Mouse (Mus musculus) midbrain, embryonic 11.5 days (tissue): Measurements from ENCODE around the gene Gnmt. TPM values are rescaled to one million over a fixed set of nuclear protein-coding genes. Genes with fewer than 3 reads are reported as not detected.
A peak's percentile ranks its signal among the peaks of the same experiment; 100 is the strongest.

Experiments used
- ATAC-seq: fragments of 200-750 bp; cut with Nextera tagmentation; 2 replicates; pipeline ENCODE4 v1.8.0; 2017; ENCODE audit warnings: moderate TSS enrichment, moderate library complexity; ENCODE audit not compliant: low FRiP score
- DNase-seq: peaks from one replicate; pipeline ENCODE4 v3.0.0; 2015; ENCODE audit warnings: low spot score; ENCODE audit errors: missing footprints
- H3K27ac ChIP-seq: fragments of 300-500 bp; sonication (generic); 2 replicates; pipeline ENCODE4 v1.5.1; 2014; ENCODE audit warnings: low read depth, low read length
- H3K27me3 ChIP-seq: fragments of 300-500 bp; sonication (generic); 2 replicates; pipeline ENCODE4 v1.6.1; 2014; ENCODE audit warnings: mild to moderate bottlenecking, low read length, moderate library complexity, mixed read lengths; ENCODE audit not compliant: control insufficient read depth, insufficient read depth
- H3K36me3 ChIP-seq: fragments of 300-500 bp; sonication (generic); 2 replicates; pipeline ENCODE4 v1.6.1; 2014; ENCODE audit warnings: mild to moderate bottlenecking, low read length, moderate library complexity, mixed read lengths; ENCODE audit not compliant: control insufficient read depth, insufficient read depth
- H3K4me1 ChIP-seq: fragments of 300-500 bp; sonication (generic); 2 replicates; pipeline ENCODE4 v1.6.1; 2014; ENCODE audit warnings: low read length; ENCODE audit not compliant: control insufficient read depth, insufficient read depth
- H3K4me2 ChIP-seq: fragments of 300-500 bp; sonication (generic); 2 replicates; pipeline ENCODE4 v1.6.1; 2014; ENCODE audit warnings: mild to moderate bottlenecking, moderate library complexity
- H3K4me3 ChIP-seq: fragments of 300-500 bp; sonication (generic); 2 replicates; pipeline ENCODE4 v1.5.1; 2014; ENCODE audit warnings: low read depth, low read length
- H3K9ac ChIP-seq: fragments of 300-500 bp; sonication (generic); 2 replicates; pipeline ENCODE4 v1.6.1; 2014; ENCODE audit warnings: low read length
- H3K9me3 ChIP-seq: fragments of 300-500 bp; sonication (generic); 2 replicates; pipeline ENCODE4 v1.6.1; 2016; ENCODE audit warnings: low read length; ENCODE audit not compliant: control insufficient read depth
- WGBS: fragments of 180-500 bp; shearing (Covaris S2); extraction: QIAGEN DNeasy Blood & Tissue Kit; methylation state at CpG from one replicate; pipeline ENCODE4 v1.1.7; 2014; 5-methylcytosine and 5-hydroxymethylcytosine counted together
- polyA plus RNA-seq: library from polyadenylated mRNA; unstranded; fragments of >200 nt; fragmentation: Nextera tagmentation; extraction: Ambion mirVana; gene quantifications from 2 replicates; pipeline ENCODE4 v1.2.1, GENCODE M21; 2014

Gnmt gene
- polyA plus RNA-seq, 1 experiment from 2014 or later: 0.82 TPM

GRCm38 (mm10) chr17:46749282-46749681 is 20.3 kb upstream of the Gnmt start:
- Histone ChIP-seq H3K9me3 (no peaks in the 10 kb centered on the region), H3K27ac (no peak overlapping the region), H3K4me3 (no peak overlapping the region), H3K4me1 (peaks cover 10% of the 10 kb centered on the region), H3K27me3 (no peaks in the 10 kb centered on the region), H3K9ac (no peak overlapping the region), H3K36me3 (no peaks in the 10 kb centered on the region), H3K4me2 (no peak overlapping the region)
- 92% methylated on average over 5 of the region's 5 CpGs for WGBS
- ATAC-seq: no peak
- DNase-seq: no peak

- H3K27me3 ChIP-seq: no peaks in the 10 kb centered on the region
- H3K9me3 ChIP-seq: no peaks in the 10 kb centered on the region
- peaks cover 10% of the 10 kb centered on the region for H3K4me1 ChIP-seq
- WGBS: 91% methylated on average over 2 of the region's 2 CpGs
- H3K4me2 ChIP-seq: no peak overlapping the region
- H3K9ac ChIP-seq: no peak overlapping the region
- no peak overlapping the region for H3K4me3 ChIP-seq
- H3K27ac ChIP-seq: no peak overlapping the region
- no peak for ATAC-seq
- no peak for DNase-seq
- 0 out of 2 replicates have a peak, but pooled peaks cover 6% of the 10 kb centered on the region for H3K36me3 ChIP-seq
Measured at GRCm38 (mm10) chr17:46747806-46748205, 18.8 kb upstream of the Gnmt start.

GRCm38 (mm10) chr17:46747234-46747633 is 18.3 kb upstream of the Gnmt start:
- ATAC-seq: no peak
- 85% methylated on average over 8 of the region's 8 CpGs for WGBS
- DNase-seq: no peak
- Histone ChIP-seq H3K36me3 (0 out of 2 replicates have a peak, but pooled peaks cover 6% of the 10 kb centered on the region), H3K4me2 (no peak overlapping the region), H3K9ac (no peak overlapping the region), H3K27ac (no peak overlapping the region), H3K9me3 (no peaks in the 10 kb centered on the region), H3K4me3 (no peak overlapping the region), H3K27me3 (no peaks in the 10 kb centered on the region), H3K4me1 (peaks cover 6% of the 10 kb centered on the region)

GRCm38 (mm10) chr17:46745506-46745905 is 16.5 kb upstream of the Gnmt start:
- Histone ChIP-seq H3K27me3 (no peaks in the 10 kb centered on the region), H3K4me2 (no peak overlapping the region), H3K9ac (no peak overlapping the region), H3K36me3 (0 out of 2 replicates have a peak, but pooled peaks cover 6% of the 10 kb centered on the region), H3K4me3 (no peak overlapping the region), H3K4me1 (no peaks in the 10 kb centered on the region), H3K9me3 (no peaks in the 10 kb centered on the region), H3K27ac (no peak overlapping the region)
- DNase-seq (no peak), ATAC-seq (no peak)
- WGBS: 84% methylated on average over 2 of the region's 2 CpGs

- Histone ChIP-seq H3K4me3 (no peak overlapping the region), H3K36me3 (0 out of 2 replicates have a peak, but pooled peaks cover 6% of the 10 kb centered on the region)
Measured at GRCm38 (mm10) chr17:46742986-46743385, 14.0 kb upstream of the Gnmt start.

GRCm38 (mm10) chr17:46741305-46741704 is 12.3 kb upstream of the Gnmt start:
- H3K4me2 ChIP-seq: no peak overlapping the region
- no peak for ATAC-seq
- WGBS: 91% methylated on average over 6 of the region's 6 CpGs
- DNase-seq: no peak
- no peak overlapping the region for H3K27ac ChIP-seq
- H3K27me3 ChIP-seq: no peaks in the 10 kb centered on the region
- 0 out of 2 replicates have a peak, but pooled peaks cover 6% of the 10 kb centered on the region for H3K36me3 ChIP-seq
- no peak overlapping the region for H3K9ac ChIP-seq
- H3K9me3 ChIP-seq: no peaks in the 10 kb centered on the region
- H3K4me3 ChIP-seq: no peak overlapping the region
- H3K4me1 ChIP-seq: no peaks in the 10 kb centered on the region

More at GRCm38 (mm10) chr17:46742986-46743385, 14.0 kb upstream of the Gnmt start:
- WGBS: 91% methylated on average over 9 of the region's 9 CpGs
- Histone ChIP-seq H3K4me1 (no peaks in the 10 kb centered on the region), H3K9ac (no peak overlapping the region), H3K27me3 (no peaks in the 10 kb centered on the region), H3K9me3 (no peaks in the 10 kb centered on the region), H3K4me2 (no peak overlapping the region), H3K27ac (no peak overlapping the region)
- no peak for DNase-seq
- ATAC-seq: no peak

GRCm38 (mm10) chr17:46736160-46736559 is 7.2 kb upstream of the Gnmt start:
- ATAC-seq (no peak), DNase-seq (peak; percentile 84)
- Histone ChIP-seq H3K27me3 (no peaks in the 10 kb centered on the region), H3K4me3 (no peak overlapping the region), H3K36me3 (no peaks in the 10 kb centered on the region), H3K4me2 (no peak overlapping the region), H3K9me3 (no peaks in the 10 kb centered on the region), H3K9ac (no peak overlapping the region), H3K4me1 (no peaks in the 10 kb centered on the region), H3K27ac (no peak overlapping the region)
- 59% methylated on average over 10 of the region's 10 CpGs for WGBS

- no peak overlapping the region for H3K4me3 ChIP-seq
- H3K4me2 ChIP-seq: no peak overlapping the region
- no peaks in the 10 kb centered on the region for H3K9me3 ChIP-seq
- DNase-seq (peak; percentile 39), ATAC-seq (no peak)
- H3K9ac ChIP-seq: no peak overlapping the region
- H3K27ac ChIP-seq: no peak overlapping the region
- no peaks in the 10 kb centered on the region for H3K36me3 ChIP-seq
- 88% methylated on average over 7 of the region's 7 CpGs for WGBS
- no peaks in the 10 kb centered on the region for H3K27me3 ChIP-seq
- H3K4me1 ChIP-seq: no peaks in the 10 kb centered on the region
Measured at GRCm38 (mm10) chr17:46735287-46735686, 6.3 kb upstream of the Gnmt start.

- no peak overlapping the region for H3K4me3 ChIP-seq
Measured at GRCm38 (mm10) chr17:46734055-46734454, 5.1 kb upstream of the Gnmt start.

More at GRCm38 (mm10) chr17:46734055-46734454, 5.1 kb upstream of the Gnmt start:
- no peaks in the 10 kb centered on the region for H3K36me3 ChIP-seq
- 92% methylated on average over 3 of the region's 3 CpGs for WGBS
- no peaks in the 10 kb centered on the region for H3K9me3 ChIP-seq
- ATAC-seq (no peak), DNase-seq (no peak)
- H3K27me3 ChIP-seq: peaks cover 2% of the 10 kb centered on the region
- no peak overlapping the region for H3K4me2 ChIP-seq
- H3K4me1 ChIP-seq: no peaks in the 10 kb centered on the region
- H3K27ac ChIP-seq: no peak overlapping the region
- H3K9ac ChIP-seq: no peak overlapping the region
